Mouse (Mus musculus) ES-Bruce4 (cell line): ENCODE results near the gene Eif4e3. TPM values are rescaled to one million over a fixed set of nuclear protein-coding genes. Genes with fewer than 3 reads are reported as not detected.
A peak's percentile ranks its signal among the peaks of the same experiment; 100 is the strongest.

Experiments used
- H3K27ac ChIP-seq: 2 replicates; pipeline ENCODE4 v1.5.1; 2012; ENCODE audit warnings: low read length, inconsistent platforms; ENCODE audit not compliant: insufficient read depth
- H3K27me3 ChIP-seq: 2 replicates; pipeline ENCODE4 v1.6.1; 2012; ENCODE audit warnings: mild to moderate bottlenecking, low read length, inconsistent platforms; ENCODE audit not compliant: control insufficient read depth, poor library complexity, insufficient read depth, severe bottlenecking
- H3K36me3 ChIP-seq: 2 replicates; pipeline ENCODE4 v1.6.1; 2012; ENCODE audit warnings: inconsistent platforms, mild to moderate bottlenecking, low read length, moderate library complexity; ENCODE audit not compliant: control insufficient read depth, poor library complexity, insufficient read depth, severe bottlenecking
- H3K4me1 ChIP-seq: one replicate; pipeline ENCODE4 v1.8.1; 2011; ENCODE audit warnings: low read length; ENCODE audit not compliant: control insufficient read depth, insufficient read depth
- H3K4me3 ChIP-seq: 2 replicates; pipeline ENCODE4 v1.5.1; 2011; ENCODE audit warnings: low read depth, mild to moderate bottlenecking, low read length
- H3K9ac ChIP-seq: 2 replicates; pipeline ENCODE4 v1.6.1; 2012; ENCODE audit warnings: low read depth, mild to moderate bottlenecking, inconsistent platforms; ENCODE audit not compliant: poor library complexity, severe bottlenecking
- H3K9me3 ChIP-seq: replicated peaks from 2 replicates; pipeline ENCODE4 v1.6.1; 2012; ENCODE audit warnings: mild to moderate bottlenecking, low read length, inconsistent platforms; ENCODE audit not compliant: control insufficient read depth, poor library complexity, insufficient read depth, severe bottlenecking
- CTCF ChIP-seq: IDR thresholded peaks from one replicate; pipeline ENCODE4 v1.8.1; 2011; ENCODE audit warnings: low read depth, low read length
- EP300 ChIP-seq: IDR thresholded peaks from 2 replicates; pipeline ENCODE4 v1.6.1; 2011; ENCODE audit warnings: low read depth, low read length; ENCODE audit not compliant: insufficient read depth
- POLR2A ChIP-seq: IDR thresholded peaks from one replicate; pipeline ENCODE4 v1.8.1; 2011; ENCODE audit warnings: low read length; ENCODE audit not compliant: insufficient read depth
- polyA plus RNA-seq: library from polyadenylated mRNA; stranded (reverse); fragments of >200 nt; gene quantifications from 2 replicates; pipeline ENCODE4 v1.2.4, GENCODE M21; 2011; ENCODE audit warnings: low read depth; ENCODE audit not compliant: missing spikeins, insufficient read depth, insufficient read length

Eif4e3 gene
- polyA plus RNA-seq, 1 experiment: 8.6 TPM

- Histone ChIP-seq H3K9me3 (no peaks in the 10 kb centered on the region), H3K4me1 (no peaks in the 10 kb centered on the region), H3K36me3 (no peaks in the 10 kb centered on the region), H3K9ac (no peak overlapping the region), H3K27me3 (peaks cover 6% of the 10 kb centered on the region; the same call in 1 of the 2 replicates), H3K27ac (no peak overlapping the region), H3K4me3 (no peak overlapping the region)
- TF ChIP-seq CTCF (no peak), POLR2A (no peak), EP300 (no peak)
Observed at GRCm38 (mm10) chr6:99667290-99667689, 719 bp upstream of the Eif4e3 start.

- Histone ChIP-seq H3K4me3 (peak overlapping the region; percentile 52), H3K9me3 (no peaks in the 10 kb centered on the region), H3K27ac (no peak overlapping the region), H3K4me1 (no peaks in the 10 kb centered on the region), H3K36me3 (no peaks in the 10 kb centered on the region), H3K27me3 (peaks cover 6% of the 10 kb centered on the region; the same call in 1 of the 2 replicates), H3K9ac (peak overlapping the region; percentile 41)
- no peak for TF ChIP-seq CTCF
- TF ChIP-seq EP300: no peak
- TF ChIP-seq POLR2A: no peak
Observed at GRCm38 (mm10) chr6:99665457-99666317, 884 bp downstream of the Eif4e3 start.

GRCm38 (mm10) chr6:99663232-99663631 is 3.3 kb downstream of the Eif4e3 start:
- Histone ChIP-seq H3K9me3 (no peaks in the 10 kb centered on the region), H3K4me3 (no peak overlapping the region), H3K27ac (no peak overlapping the region), H3K36me3 (no peaks in the 10 kb centered on the region), H3K9ac (no peak overlapping the region), H3K27me3 (peaks cover 6% of the 10 kb centered on the region; the same call in 1 of the 2 replicates), H3K4me1 (no peaks in the 10 kb centered on the region)
- TF ChIP-seq POLR2A (no peak), EP300 (no peak), CTCF (no peak)

GRCm38 (mm10) chr6:99660443-99660842 is 6.1 kb downstream of the Eif4e3 start:
- Histone ChIP-seq H3K9ac (no peak overlapping the region), H3K27ac (no peak overlapping the region), H3K9me3 (no peaks in the 10 kb centered on the region), H3K27me3 (no peaks in the 10 kb centered on the region), H3K4me3 (no peak overlapping the region), H3K36me3 (no peaks in the 10 kb centered on the region), H3K4me1 (no peaks in the 10 kb centered on the region)
- TF ChIP-seq POLR2A (no peak), CTCF (no peak), EP300 (no peak)

GRCm38 (mm10) chr6:99658586-99658985 is 8.0 kb downstream of the Eif4e3 start:
- Histone ChIP-seq H3K4me1 (no peaks in the 10 kb centered on the region), H3K9ac (no peak overlapping the region), H3K27me3 (no peaks in the 10 kb centered on the region), H3K36me3 (no peaks in the 10 kb centered on the region), H3K4me3 (no peak overlapping the region), H3K27ac (no peak overlapping the region), H3K9me3 (no peaks in the 10 kb centered on the region)
- TF ChIP-seq POLR2A (no peak), EP300 (no peak), CTCF (no peak)

GRCm38 (mm10) chr6:99656088-99656487 is 10.5 kb downstream of the Eif4e3 start:
- H3K4me1 ChIP-seq: no peaks in the 10 kb centered on the region
- TF ChIP-seq EP300: no peak
- no peak for TF ChIP-seq CTCF
- TF ChIP-seq POLR2A: no peak

More at GRCm38 (mm10) chr6:99656088-99656487, 10.5 kb downstream of the Eif4e3 start:
- H3K27me3 ChIP-seq: no peaks in the 10 kb centered on the region
- no peaks in the 10 kb centered on the region for H3K9me3 ChIP-seq
- no peak overlapping the region for H3K9ac ChIP-seq
- no peaks in the 10 kb centered on the region for H3K36me3 ChIP-seq
- no peak overlapping the region for H3K27ac ChIP-seq
- H3K4me3 ChIP-seq: no peak overlapping the region
